Mouse (Mus musculus): Measurements from ENCODE around the gene Mcemp1. TPM values are rescaled to one million over a fixed set of nuclear protein-coding genes. Genes with fewer than 3 reads are reported as not detected.

The Mcemp1 gene
- polyA plus RNA-seq (2015; fragmentation: Nextera tagmentation; extraction: Ambion mirVana), result 7.7 and 8.2 TPM in 2 replicates

- Histone ChIP-seq H3K9ac (ENCODE audit: low read depth, low read length) (no peak within 1 kb of the TSS), H3K4me2 (ENCODE audit: low read depth, low read length) (no peak within 1 kb of the TSS), H3K9me3 (replicated peaks; ENCODE audit: control insufficient read depth, low read length) (no peaks in the 10 kb centered on the region), H3K4me1 (ENCODE audit: control insufficient read depth, low read depth, low read length) (no peaks in the 10 kb centered on the region), H3K36me3 (ENCODE audit: control insufficient read depth, insufficient read depth) (no peaks in the 10 kb centered on the region), H3K27ac (ENCODE audit: low read length) (peak within 1 kb of the TSS; percentile 60), H3K27me3 (ENCODE audit: control insufficient read depth, insufficient read depth, low read depth, low read length) (no peaks in the 10 kb centered on the region), H3K4me3 (ENCODE audit: low read depth, low read length) (peak within 1 kb of the TSS; percentile 19)
- 49% methylated on average over 6 of the region's 6 CpGs for WGBS (ENCODE audit: insufficient replicate concordance)
- no peak for ATAC-seq (ENCODE audit: low read depth)
Measured at GRCm38 (mm10) chr8:3665507-3665906, at the start of gene Mcemp1. TSS of gene Mcemp1 (plus strand) at chr8:3665754.

GRCm38 (mm10) chr8:3621199-3621970, 44.2 kb upstream of the Mcemp1 start, which contains the start of the genes Xab2 and Pet100:
TSS of gene Xab2 (minus strand) at chr8:3621316.
TSS of gene Pet100 (plus strand) at chr8:3621548.
- peak within 1 kb of the TSS; percentile 79 for H3K9ac ChIP-seq (ENCODE audit: low read depth, low read length)
- H3K27me3 ChIP-seq (ENCODE audit: control insufficient read depth, insufficient read depth, low read depth, low read length), result no peaks in the 10 kb centered on the region
- peaks cover 17% of the 10 kb centered on the region for H3K4me1 ChIP-seq (ENCODE audit: control insufficient read depth, low read depth, low read length)
- peak; percentile 99 for ATAC-seq (ENCODE audit: low read depth)
- WGBS (ENCODE audit: insufficient replicate concordance), result under 1% methylated on average over 37 of the region's 37 CpGs
- H3K9me3 ChIP-seq (replicated peaks; ENCODE audit: control insufficient read depth, low read length), result no peaks in the 10 kb centered on the region
- H3K36me3 ChIP-seq (ENCODE audit: control insufficient read depth, insufficient read depth), result peaks cover 17% of the 10 kb centered on the region
- peak within 1 kb of the TSS; percentile 89 for H3K4me3 ChIP-seq (ENCODE audit: low read depth, low read length)
- peak within 1 kb of the TSS; percentile 47 for H3K27ac ChIP-seq (ENCODE audit: low read length)
- H3K4me2 ChIP-seq (ENCODE audit: low read depth, low read length), result peak within 1 kb of the TSS; percentile 85

GRCm38 (mm10) chr8:3622119-3622518, 43.4 kb upstream of the Mcemp1 start:
- H3K9ac ChIP-seq (ENCODE audit: low read depth, low read length), result peak overlapping the region; percentile 75
- ATAC-seq (ENCODE audit: low read depth), result no peak
- H3K4me3 ChIP-seq (ENCODE audit: low read depth, low read length), result peak overlapping the region; percentile 89
- H3K4me2 ChIP-seq (ENCODE audit: low read depth, low read length), result peak overlapping the region; percentile 85
- 55% methylated on average over 8 of the region's 8 CpGs for WGBS (ENCODE audit: insufficient replicate concordance)
- no peak overlapping the region for H3K27ac ChIP-seq (ENCODE audit: low read length)
- H3K9me3 ChIP-seq (replicated peaks; ENCODE audit: control insufficient read depth, low read length), result no peaks in the 10 kb centered on the region
- H3K27me3 ChIP-seq (ENCODE audit: control insufficient read depth, insufficient read depth, low read depth, low read length), result no peaks in the 10 kb centered on the region
- peaks cover 12% of the 10 kb centered on the region for H3K36me3 ChIP-seq (ENCODE audit: control insufficient read depth, insufficient read depth)
- H3K4me1 ChIP-seq (ENCODE audit: control insufficient read depth, low read depth, low read length), result peaks cover 17% of the 10 kb centered on the region

- H3K27me3 ChIP-seq (ENCODE audit: control insufficient read depth, insufficient read depth, low read depth, low read length), result no peaks in the 10 kb centered on the region; the same call in none of the 2 replicates
- WGBS (ENCODE audit: insufficient replicate concordance), result 60% methylated on average over 1 of the region's 1 CpGs
- no peak within 1 kb of the TSS for H3K9ac ChIP-seq (ENCODE audit: low read depth, low read length)
- H3K27ac ChIP-seq (ENCODE audit: low read length), result no peak within 1 kb of the TSS
- no peak within 1 kb of the TSS for H3K4me3 ChIP-seq (ENCODE audit: low read depth, low read length)
- H3K36me3 ChIP-seq (ENCODE audit: control insufficient read depth, insufficient read depth), result no peaks in the 10 kb centered on the region
- no peaks in the 10 kb centered on the region for H3K9me3 ChIP-seq (replicated peaks; ENCODE audit: control insufficient read depth, low read length)
- no peak within 1 kb of the TSS for H3K4me2 ChIP-seq (ENCODE audit: low read depth, low read length)
- ATAC-seq (ENCODE audit: low read depth), result no peak
- H3K4me1 ChIP-seq (ENCODE audit: control insufficient read depth, low read depth, low read length), result peaks cover 10% of the 10 kb centered on the region
Measured at GRCm38 (mm10) chr8:3625445-3625844, 40.1 kb upstream of the Mcemp1 start, which contains the start of gene Pcp2. TSS of gene Pcp2 (minus strand) at chr8:3625545.

- Histone ChIP-seq H3K27me3 (ENCODE audit: control insufficient read depth, insufficient read depth, low read depth, low read length) (no peaks in the 10 kb centered on the region; the same call in none of the 2 replicates), H3K4me2 (ENCODE audit: low read depth, low read length) (no peak overlapping the region), H3K9me3 (replicated peaks; ENCODE audit: control insufficient read depth, low read length) (no peaks in the 10 kb centered on the region), H3K4me3 (ENCODE audit: low read depth, low read length) (no peak overlapping the region), H3K36me3 (ENCODE audit: control insufficient read depth, insufficient read depth) (no peaks in the 10 kb centered on the region), H3K4me1 (ENCODE audit: control insufficient read depth, low read depth, low read length) (peaks cover 16% of the 10 kb centered on the region), H3K27ac (ENCODE audit: low read length) (no peak overlapping the region), H3K9ac (ENCODE audit: low read depth, low read length) (no peak overlapping the region)
- 18% methylated on average over 5 of the region's 5 CpGs for WGBS (ENCODE audit: insufficient replicate concordance)
- no peak for ATAC-seq (ENCODE audit: low read depth)
Measured at GRCm38 (mm10) chr8:3626971-3627370, 38.6 kb upstream of the Mcemp1 start.

- no peak overlapping the region for H3K4me3 ChIP-seq (ENCODE audit: low read depth, low read length)
- H3K9ac ChIP-seq (ENCODE audit: low read depth, low read length), result no peak overlapping the region
- no peak overlapping the region for H3K4me2 ChIP-seq (ENCODE audit: low read depth, low read length)
- no peaks in the 10 kb centered on the region for H3K9me3 ChIP-seq (replicated peaks; ENCODE audit: control insufficient read depth, low read length)
- H3K36me3 ChIP-seq (ENCODE audit: control insufficient read depth, insufficient read depth), result no peaks in the 10 kb centered on the region
- ATAC-seq (ENCODE audit: low read depth), result no peak
- H3K27me3 ChIP-seq (ENCODE audit: control insufficient read depth, insufficient read depth, low read depth, low read length), result no peaks in the 10 kb centered on the region; the same call in none of the 2 replicates
- 39% methylated on average over 5 of the region's 5 CpGs for WGBS (ENCODE audit: insufficient replicate concordance)
- H3K27ac ChIP-seq (ENCODE audit: low read length), result no peak overlapping the region
- peaks cover 13% of the 10 kb centered on the region for H3K4me1 ChIP-seq (ENCODE audit: control insufficient read depth, low read depth, low read length)
Measured at GRCm38 (mm10) chr8:3628014-3628413, 37.5 kb upstream of the Mcemp1 start.

GRCm38 (mm10) chr8:3630647-3631477, 34.7 kb upstream of the Mcemp1 start, which contains the start of gene Stxbp2:
TSS of gene Stxbp2 (plus strand) at chr8:3630955.
- Histone ChIP-seq H3K4me1 (ENCODE audit: control insufficient read depth, low read depth, low read length) (peaks cover 13% of the 10 kb centered on the region), H3K36me3 (ENCODE audit: control insufficient read depth, insufficient read depth) (peaks cover 11% of the 10 kb centered on the region), H3K4me2 (ENCODE audit: low read depth, low read length) (peak within 1 kb of the TSS; percentile 82), H3K27ac (ENCODE audit: low read length) (peak within 1 kb of the TSS; percentile 16; the same call in 1 of the 2 replicates), H3K9me3 (replicated peaks; ENCODE audit: control insufficient read depth, low read length) (no peaks in the 10 kb centered on the region), H3K4me3 (ENCODE audit: low read depth, low read length) (peak within 1 kb of the TSS; percentile 84), H3K27me3 (ENCODE audit: control insufficient read depth, insufficient read depth, low read depth, low read length) (no peaks in the 10 kb centered on the region; the same call in none of the 2 replicates), H3K9ac (ENCODE audit: low read depth, low read length) (peak within 1 kb of the TSS; percentile 85)
- ATAC-seq (ENCODE audit: low read depth), result peak; percentile 93
- WGBS (ENCODE audit: insufficient replicate concordance), result 4% methylated on average over 47 of the region's 47 CpGs

- H3K4me1 ChIP-seq (ENCODE audit: control insufficient read depth, low read depth, low read length), result peaks cover 13% of the 10 kb centered on the region
- peak overlapping the region; percentile 16; the same call in 1 of the 2 replicates for H3K27ac ChIP-seq (ENCODE audit: low read length)
- H3K4me2 ChIP-seq (ENCODE audit: low read depth, low read length), result peak overlapping the region; percentile 82
- H3K27me3 ChIP-seq (ENCODE audit: control insufficient read depth, insufficient read depth, low read depth, low read length), result no peaks in the 10 kb centered on the region; the same call in none of the 2 replicates
- peak overlapping the region; percentile 84 for H3K4me3 ChIP-seq (ENCODE audit: low read depth, low read length)
- peaks cover 15% of the 10 kb centered on the region for H3K36me3 ChIP-seq (ENCODE audit: control insufficient read depth, insufficient read depth)
- H3K9me3 ChIP-seq (replicated peaks; ENCODE audit: control insufficient read depth, low read length), result no peaks in the 10 kb centered on the region
- ATAC-seq (ENCODE audit: low read depth), result peak; percentile 58
- peak overlapping the region; percentile 85 for H3K9ac ChIP-seq (ENCODE audit: low read depth, low read length)
- WGBS (ENCODE audit: insufficient replicate concordance), result 5% methylated on average over 8 of the region's 8 CpGs
Measured at GRCm38 (mm10) chr8:3631478-3631875, 34.1 kb upstream of the Mcemp1 start.

Measured in liver, embryonic 16.5 days (tissue).